Mouse (Mus musculus) G1E (cell line): ENCODE measurements around the gene Rps6kb1. TPM values are rescaled to one million over a fixed set of nuclear protein-coding genes. Genes with fewer than 3 reads are reported as not detected.
A peak's percentile ranks its signal among the peaks of the same experiment; 100 is the strongest.
"Not testable (repeated sequence)": the region's sequence is repeated elsewhere in the genome, so short reads cannot be mapped to it uniquely, and the experiment has no call there.

ENCODE experiments used
- ATAC-seq: 2 replicates; pipeline ENCODE4 v1.8.0; 2016; ENCODE audit warnings: mild to moderate bottlenecking; ENCODE audit not compliant: insufficient number of reproducible peaks, poor library complexity, low FRiP score, severe bottlenecking; ENCODE audit errors: extremely low read depth
- DNase-seq: peaks from one replicate; pipeline ENCODE4 v3.0.0; 2012; ENCODE audit warnings: low spot score
- H3K27me3 ChIP-seq: 2 replicates; pipeline ENCODE4 v1.6.1; 2012; ENCODE audit warnings: mild to moderate bottlenecking, low read length, inconsistent platforms; ENCODE audit not compliant: insufficient read depth
- H3K36me3 ChIP-seq: replicated peaks from 2 replicates; pipeline ENCODE3; 2012; ENCODE audit warnings: mild to moderate bottlenecking, inconsistent platforms
- H3K4me1 ChIP-seq: 2 replicates; pipeline ENCODE4 v1.6.1; 2012; ENCODE audit warnings: low read depth, low read length, inconsistent platforms, mixed read lengths; ENCODE audit not compliant: insufficient read depth
- H3K4me3 ChIP-seq: 2 replicates; pipeline ENCODE4 v1.5.1; 2012; ENCODE audit warnings: low read depth, mild to moderate bottlenecking, inconsistent platforms, low read length, moderate library complexity, mixed read lengths
- H3K9me3 ChIP-seq: replicated peaks from 2 replicates; pipeline ENCODE4 v1.6.1; 2012; ENCODE audit warnings: inconsistent platforms
- CTCF ChIP-seq: IDR thresholded peaks from 2 replicates; pipeline ENCODE4 v1.5.1; 2012; ENCODE audit warnings: low read depth, low read length, inconsistent platforms, mixed read lengths
- GATA1 ChIP-seq: IDR thresholded peaks from 2 replicates; pipeline ENCODE4 v1.6.1; 2012; ENCODE audit warnings: borderline replicate concordance, low read length, inconsistent platforms, mixed read lengths
- GATA2 ChIP-seq: IDR thresholded peaks from 2 replicates; pipeline ENCODE4 v1.6.1; 2012; ENCODE audit warnings: low read depth, low read length, inconsistent platforms, borderline replicate concordance
- POLR2AphosphoS5 ChIP-seq: IDR thresholded peaks from 2 replicates; pipeline ENCODE4 v1.6.1; 2012; ENCODE audit warnings: low read depth, low read length, inconsistent platforms; ENCODE audit not compliant: insufficient replicate concordance
- TAL1 ChIP-seq: conservative IDR thresholded peaks from 2 replicates; pipeline ENCODE4 v1.6.1; 2012; ENCODE audit warnings: low read depth, low read length, inconsistent platforms, mixed read lengths
- polyA plus RNA-seq: library from polyadenylated mRNA; stranded (reverse); fragments of >175 nt; gene quantifications from 2 replicates; pipeline ENCODE4 v1.2.3, GENCODE M21; 2012
- total RNA-seq, 2 experiments: library from RNA; stranded (forward) in 1 of 2; stranded (reverse) in 1 of 2; fragments of 200-1000 nt in 1 of 2; fragments of >200 nt in 1 of 2; fragmentation: Nextera tagmentation in 1 of 2; gene quantifications; 2 replicates each; pipeline ENCODE4 v1.2.3; 2014 to 2017

Gene Rps6kb1
- total and polyA plus RNA-seq, 3 experiments: 17.2 to 59.9 (median 38.1) TPM

DNA sequence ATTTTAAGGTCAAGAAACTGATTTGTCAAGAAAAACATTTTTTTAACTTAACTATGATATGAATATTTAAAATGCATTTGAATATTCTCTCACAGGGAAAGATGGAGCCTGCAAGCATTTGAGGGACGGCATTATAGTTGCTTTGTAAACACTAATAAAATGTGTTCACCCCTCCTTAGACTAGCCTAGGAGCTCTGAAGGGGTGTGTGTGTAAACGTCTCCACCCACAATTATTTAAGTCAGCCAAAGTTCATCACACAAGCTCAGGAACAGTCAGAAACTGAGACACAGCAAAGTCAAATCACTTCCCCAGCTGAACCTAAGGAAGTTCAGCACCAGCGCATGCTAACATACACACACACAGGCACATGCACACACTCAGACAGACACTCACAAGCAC, 71.0 kb downstream of the Rps6kb1 start:
- H3K9me3 ChIP-seq: no peaks in the 10 kb centered on the region
- H3K27me3 ChIP-seq: peaks cover 37% of the 10 kb centered on the region
- TF ChIP-seq GATA2 (no peak), GATA1 (no peak), POLR2AphosphoS5 (no peak), CTCF (no peak), TAL1 (no peak)
- peaks cover 4% of the 10 kb centered on the region; the same call in 1 of the 2 replicates for H3K4me1 ChIP-seq
- DNase-seq: no peak
- no peaks in the 10 kb centered on the region for H3K36me3 ChIP-seq
- H3K4me3 ChIP-seq: no peak overlapping the region
- no peak for ATAC-seq

- no peak for TF ChIP-seq CTCF
- TF ChIP-seq TAL1: no peak
- TF ChIP-seq GATA1: no peak
- no peak for TF ChIP-seq GATA2
- TF ChIP-seq POLR2AphosphoS5: no peak
- no peak for DNase-seq
Measured at GRCm38 (mm10) chr11:86472771-86473171, 71.8 kb downstream of the Rps6kb1 start.

GRCm38 (mm10) chr11:86471785-86472184, 72.8 kb downstream of the Rps6kb1 start:
- TF ChIP-seq GATA1 (no peak), TAL1 (no peak), POLR2AphosphoS5 (no peak), GATA2 (no peak), CTCF (no peak)
- no peaks in the 10 kb centered on the region for H3K36me3 ChIP-seq
- peaks cover 1% of the 10 kb centered on the region; the same call in 1 of the 2 replicates for H3K4me1 ChIP-seq
- DNase-seq (no peak), ATAC-seq (no peak)
- peaks cover 42% of the 10 kb centered on the region for H3K27me3 ChIP-seq
- H3K4me3 ChIP-seq: no peak overlapping the region
- no peaks in the 10 kb centered on the region for H3K9me3 ChIP-seq

More at GRCm38 (mm10) chr11:86472771-86473171, 71.8 kb downstream of the Rps6kb1 start:
- Histone ChIP-seq H3K4me1 (peaks cover 4% of the 10 kb centered on the region; the same call in 1 of the 2 replicates), H3K27me3 (peaks cover 44% of the 10 kb centered on the region), H3K4me3 (no peak overlapping the region), H3K36me3 (no peaks in the 10 kb centered on the region), H3K9me3 (no peaks in the 10 kb centered on the region)
- no peak for ATAC-seq

- Histone ChIP-seq H3K27me3 (peaks cover 33% of the 10 kb centered on the region), H3K9me3 (no peaks in the 10 kb centered on the region), H3K4me1 (no peaks in the 10 kb centered on the region), H3K36me3 (no peaks in the 10 kb centered on the region), H3K4me3 (no peak overlapping the region)
- ATAC-seq (no peak), DNase-seq (no peak)
- no peak for TF ChIP-seq TAL1
Measured at GRCm38 (mm10) chr11:86468971-86469370, 75.6 kb downstream of the Rps6kb1 start.

- no peak overlapping the region for H3K4me3 ChIP-seq
- no peaks in the 10 kb centered on the region for H3K9me3 ChIP-seq
- no peaks in the 10 kb centered on the region for H3K36me3 ChIP-seq
- no peak for ATAC-seq
- DNase-seq: no peak
- H3K27me3 ChIP-seq: peaks cover 31% of the 10 kb centered on the region
- TF ChIP-seq POLR2AphosphoS5: no peak
- no peak for TF ChIP-seq GATA2
- no peak for TF ChIP-seq CTCF
- TF ChIP-seq GATA1: no peak
- TF ChIP-seq TAL1: no peak
- no peaks in the 10 kb centered on the region for H3K4me1 ChIP-seq
Measured at GRCm38 (mm10) chr11:86468345-86468744, 76.3 kb downstream of the Rps6kb1 start.

DNA sequence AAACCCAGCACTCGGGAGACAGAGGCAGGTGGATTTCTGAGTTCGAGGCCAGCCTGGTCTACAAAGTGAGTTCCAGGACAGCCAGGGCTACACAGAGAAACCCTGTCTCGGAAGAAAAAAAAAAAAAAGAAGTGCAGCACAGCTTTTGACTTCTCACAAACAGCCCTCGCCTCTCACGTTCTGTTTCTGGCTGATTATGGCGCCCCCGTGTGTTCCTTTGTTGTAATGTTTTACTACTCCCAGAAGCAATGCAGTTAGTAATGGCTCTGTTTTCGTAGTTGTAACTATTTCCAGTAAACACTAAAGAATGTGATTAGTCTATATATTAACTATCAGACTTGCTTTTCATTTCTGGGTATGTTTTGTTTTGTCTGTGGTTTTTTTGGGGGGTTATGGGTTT, 80.3 kb downstream of the Rps6kb1 start:
- H3K9me3 ChIP-seq, H3K36me3 ChIP-seq, H3K4me3 ChIP-seq, H3K4me1 ChIP-seq, ATAC-seq: not testable (repeated sequence)
- peak; percentile 19 for DNase-seq
- TF ChIP-seq CTCF: peak; percentile 15; the same call in 1 of the 2 replicates
- H3K27me3 ChIP-seq: peaks cover 24% of the 10 kb centered on the region

DNA sequence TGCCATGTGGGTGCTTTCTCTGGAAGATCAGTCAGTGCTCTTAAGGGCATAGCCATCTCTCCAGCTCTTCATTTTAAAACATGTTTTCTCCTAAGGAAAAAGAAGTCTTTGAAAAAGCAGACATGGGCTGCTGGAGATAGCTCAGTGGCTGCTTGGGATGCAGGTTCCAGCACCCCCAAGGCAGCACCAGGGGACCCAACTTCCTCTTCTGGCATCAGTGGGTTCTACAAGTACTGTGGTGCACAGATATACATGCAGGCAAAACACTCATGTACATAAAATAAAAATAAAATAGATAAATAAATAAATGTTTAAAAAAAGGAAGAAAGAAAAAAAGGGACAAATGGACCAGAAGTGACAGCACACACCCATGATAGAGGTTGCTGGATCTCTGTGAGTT, 82.0 kb downstream of the Rps6kb1 start:
- H3K36me3 ChIP-seq: no peaks in the 10 kb centered on the region
- no peak for ATAC-seq
- TF ChIP-seq GATA1 (no peak), GATA2 (no peak), CTCF (peak; percentile 47)

More for the DNA sequence above, 82.0 kb downstream of the Rps6kb1 start:
- peaks cover 9% of the 10 kb centered on the region for H3K27me3 ChIP-seq
- no peak for DNase-seq
- no peak overlapping the region for H3K4me3 ChIP-seq
- H3K9me3 ChIP-seq: no peaks in the 10 kb centered on the region
- H3K4me1 ChIP-seq: no peaks in the 10 kb centered on the region; the same call in 1 of the 2 replicates
